Mouse (Mus musculus): ENCODE measurements around the gene Rxylt1. TPM values are rescaled to one million over a fixed set of nuclear protein-coding genes. Genes with fewer than 3 reads are reported as not detected.

Gene Rxylt1
- 3.9 and 11.9 TPM in 2 replicates for polyA plus RNA-seq (2011; ENCODE audit: insufficient read depth, insufficient read length, low replicate concordance, missing spikeins)

- 4% methylated on average over 48 of the region's 48 CpGs for WGBS
- H3K27ac ChIP-seq (ENCODE audit: control insufficient read depth, insufficient read depth, low read depth, low read length, poor library complexity): peak within 1 kb of the TSS; percentile 81
- H3K4me3 ChIP-seq (replicated peaks; ENCODE audit: control insufficient read depth, low read depth, low read length): peak within 1 kb of the TSS; percentile 61
- no peaks in the 10 kb centered on the region for H3K4me1 ChIP-seq (ENCODE audit: control insufficient read depth, insufficient read depth, low read length)
- TF ChIP-seq CTCF (IDR thresholded peaks at IDR 0.05; ENCODE audit: control insufficient read depth, insufficient read depth, low read length): no peak
- peak; percentile 38; the same call in 1 of the 2 replicates for TF ChIP-seq POLR2A (IDR thresholded peaks at IDR 0.05; ENCODE audit: borderline replicate concordance, control insufficient read depth, low read depth, low read length)
Measured at GRCm38 (mm10) chr10:122096980-122097844, at the start of gene Rxylt1. Gene Rxylt1 (minus strand): TSS chr10:122097371.

- 87% methylated on average over 21 of the region's 21 CpGs for WGBS
- Histone ChIP-seq H3K27ac (ENCODE audit: control insufficient read depth, insufficient read depth, low read depth, low read length, poor library complexity) (no peak overlapping the region), H3K4me3 (replicated peaks; ENCODE audit: control insufficient read depth, low read depth, low read length) (no peak overlapping the region), H3K4me1 (ENCODE audit: control insufficient read depth, insufficient read depth, low read length) (no peaks in the 10 kb centered on the region; the same call in 1 of the 2 replicates)
- no peak for TF ChIP-seq CTCF (IDR thresholded peaks at IDR 0.05; ENCODE audit: control insufficient read depth, insufficient read depth, low read length)
- TF ChIP-seq POLR2A (IDR thresholded peaks at IDR 0.05; ENCODE audit: borderline replicate concordance, control insufficient read depth, low read depth, low read length): no peak
Measured at GRCm38 (mm10) chr10:122121290-122121970, 24.3 kb upstream of the Rxylt1 start.

GRCm38 (mm10) chr10:122120500-122121289, 23.5 kb upstream of the Rxylt1 start:
- Histone ChIP-seq H3K4me1 (ENCODE audit: control insufficient read depth, insufficient read depth, low read length) (no peaks in the 10 kb centered on the region; the same call in 1 of the 2 replicates), H3K27ac (ENCODE audit: control insufficient read depth, insufficient read depth, low read depth, low read length, poor library complexity) (no peak overlapping the region; the same call in 1 of the 2 replicates), H3K4me3 (replicated peaks; ENCODE audit: control insufficient read depth, low read depth, low read length) (no peak overlapping the region)
- WGBS: 87% methylated on average over 16 of the region's 16 CpGs
- no peak for TF ChIP-seq CTCF (IDR thresholded peaks at IDR 0.05; ENCODE audit: control insufficient read depth, insufficient read depth, low read length)
- no peak for TF ChIP-seq POLR2A (IDR thresholded peaks at IDR 0.05; ENCODE audit: borderline replicate concordance, control insufficient read depth, low read depth, low read length)

GRCm38 (mm10) chr10:122119451-122119850, 22.3 kb upstream of the Rxylt1 start:
- Histone ChIP-seq H3K27ac (ENCODE audit: control insufficient read depth, insufficient read depth, low read depth, low read length, poor library complexity) (no peak overlapping the region), H3K4me1 (ENCODE audit: control insufficient read depth, insufficient read depth, low read length) (no peaks in the 10 kb centered on the region; the same call in 1 of the 2 replicates), H3K4me3 (replicated peaks; ENCODE audit: control insufficient read depth, low read depth, low read length) (no peak overlapping the region)
- 5% methylated on average over 6 of the region's 6 CpGs for WGBS
- TF ChIP-seq CTCF (IDR thresholded peaks at IDR 0.05; ENCODE audit: control insufficient read depth, insufficient read depth, low read length) (no peak), POLR2A (IDR thresholded peaks at IDR 0.05; ENCODE audit: borderline replicate concordance, control insufficient read depth, low read depth, low read length) (no peak)

- Histone ChIP-seq H3K4me1 (ENCODE audit: control insufficient read depth, insufficient read depth, low read length) (no peaks in the 10 kb centered on the region; the same call in 1 of the 2 replicates), H3K27ac (ENCODE audit: control insufficient read depth, insufficient read depth, low read depth, low read length, poor library complexity) (no peak overlapping the region; the same call in 1 of the 2 replicates), H3K4me3 (replicated peaks; ENCODE audit: control insufficient read depth, low read depth, low read length) (peak overlapping the region; percentile 45)
- WGBS: 16% methylated on average over 11 of the region's 11 CpGs
- TF ChIP-seq CTCF (IDR thresholded peaks at IDR 0.05; ENCODE audit: control insufficient read depth, insufficient read depth, low read length) (no peak), POLR2A (IDR thresholded peaks at IDR 0.05; ENCODE audit: borderline replicate concordance, control insufficient read depth, low read depth, low read length) (no peak)
Measured at GRCm38 (mm10) chr10:122116636-122117035, 19.5 kb upstream of the Rxylt1 start.

GRCm38 (mm10) chr10:122106633-122107028, 9.5 kb upstream of the Rxylt1 start:
- H3K27ac ChIP-seq (ENCODE audit: control insufficient read depth, insufficient read depth, low read depth, low read length, poor library complexity): no peak overlapping the region
- WGBS: 81% methylated on average over 3 of the region's 3 CpGs
- H3K4me3 ChIP-seq (replicated peaks; ENCODE audit: control insufficient read depth, low read depth, low read length): no peak overlapping the region
- no peak for TF ChIP-seq CTCF (IDR thresholded peaks at IDR 0.05; ENCODE audit: control insufficient read depth, insufficient read depth, low read length)
- TF ChIP-seq POLR2A (IDR thresholded peaks at IDR 0.05; ENCODE audit: borderline replicate concordance, control insufficient read depth, low read depth, low read length): no peak
- H3K4me1 ChIP-seq (ENCODE audit: control insufficient read depth, insufficient read depth, low read length): no peaks in the 10 kb centered on the region

GRCm38 (mm10) chr10:122105889-122106632, 8.9 kb upstream of the Rxylt1 start:
- Histone ChIP-seq H3K27ac (ENCODE audit: control insufficient read depth, insufficient read depth, low read depth, low read length, poor library complexity) (no peak overlapping the region), H3K4me3 (replicated peaks; ENCODE audit: control insufficient read depth, low read depth, low read length) (no peak overlapping the region), H3K4me1 (ENCODE audit: control insufficient read depth, insufficient read depth, low read length) (no peaks in the 10 kb centered on the region)
- WGBS: 72% methylated on average over 10 of the region's 10 CpGs
- TF ChIP-seq CTCF (IDR thresholded peaks at IDR 0.05; ENCODE audit: control insufficient read depth, insufficient read depth, low read length) (no peak), POLR2A (IDR thresholded peaks at IDR 0.05; ENCODE audit: borderline replicate concordance, control insufficient read depth, low read depth, low read length) (no peak)

Data from bone marrow, adult 2 months (tissue).